Mouse (Mus musculus) bone marrow macrophage, adult 2 months (primary cell): ENCODE results near the gene Apoh.

ENCODE experiments used
- CTCF ChIP-seq: IDR thresholded peaks from 2 replicates; pipeline ENCODE4 v1.5.1; 2012; ENCODE audit warnings: low read depth, mild to moderate bottlenecking, low read length, moderate library complexity
- POLR2A ChIP-seq: IDR thresholded peaks from 2 replicates; pipeline ENCODE4 v1.6.1; 2012; ENCODE audit warnings: mild to moderate bottlenecking, low read depth, low read length, borderline replicate concordance

DNA sequence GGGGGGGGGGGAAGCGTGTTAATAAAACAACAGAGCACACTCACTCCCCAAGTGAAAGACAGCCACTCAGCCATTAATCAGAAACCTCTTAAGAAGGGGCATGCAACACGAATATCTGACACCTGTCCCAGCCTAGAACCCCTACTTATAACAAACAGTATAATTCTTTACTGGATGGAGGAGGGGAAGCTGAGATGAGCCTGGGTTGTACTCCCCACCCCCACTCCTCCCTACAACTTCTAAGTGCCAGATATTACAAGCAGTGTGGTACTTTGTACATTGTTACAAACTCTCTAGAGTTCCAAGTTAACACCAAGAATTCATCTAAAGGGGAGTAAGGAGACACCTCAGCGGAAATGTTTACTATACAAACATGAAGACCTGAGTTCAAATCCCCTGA, 8.5 kb upstream of the Apoh start:
- TF ChIP-seq POLR2A, result no peak
- TF ChIP-seq CTCF, result no peak
